8 mouse cellular contexts compared by ENCODE assay signal in the genomic region with DNA sequence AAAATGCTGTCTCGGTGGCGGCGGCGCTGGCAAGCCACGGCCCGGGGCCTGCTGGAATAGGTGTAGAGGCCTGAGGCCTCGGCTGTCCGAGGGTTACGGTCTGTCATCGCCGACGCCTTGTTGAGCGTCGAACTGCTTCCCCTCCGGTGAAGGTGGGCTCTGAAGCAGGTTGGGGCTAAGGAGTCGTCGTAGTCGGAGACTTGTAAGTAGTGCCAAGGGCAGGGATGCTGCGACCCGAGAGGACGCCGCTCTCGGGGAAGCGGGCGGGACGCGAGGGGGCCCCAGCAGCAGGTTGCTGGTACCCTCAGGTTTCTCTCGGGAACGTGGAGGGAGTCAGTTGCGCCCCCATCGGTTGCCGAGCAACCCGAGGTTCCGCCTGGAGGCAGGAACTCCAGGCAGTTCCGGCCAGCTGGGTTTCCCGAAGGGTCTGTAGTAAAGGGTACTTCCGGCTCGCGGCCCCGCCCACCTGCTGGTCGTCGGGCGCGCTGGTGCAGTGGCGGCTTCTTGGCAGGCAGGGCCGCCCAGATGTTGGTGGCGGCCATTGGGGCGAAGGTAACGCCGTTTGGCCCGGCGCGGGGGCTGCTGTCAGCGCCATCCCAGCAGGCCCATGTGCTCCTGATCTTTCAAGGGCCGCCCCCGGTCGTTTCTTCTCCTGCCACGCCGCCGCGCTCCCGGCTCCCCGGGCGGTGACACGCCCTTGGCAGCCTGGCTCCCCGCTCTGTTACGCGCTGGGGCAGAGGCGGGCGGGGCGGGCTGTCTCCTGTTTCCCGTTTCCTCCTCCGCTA. TPM values are rescaled to one million over a fixed set of nuclear protein-coding genes. Genes with fewer than 3 reads are reported as not detected.
DNase-seq lines count a peak whose midpoint lies in the region; ATAC-seq and TF ChIP-seq lines count a peak whose summit lies in the region.
"Not testable (repeated sequence)": the region's sequence is repeated elsewhere in the genome, so short reads cannot be mapped to it uniquely, and the experiment has no call there.

TSS of gene Rsph3b (minus strand) at position 699 of the 785 bp plus-strand sequence.

- not testable (repeated sequence) for H3K27me3 ChIP-seq in cerebellum, adult 2 months (ENCODE audit: control insufficient read depth, insufficient read depth, low read length); forebrain, postnatal 0 days (ENCODE audit: insufficient read depth, low read length); neural tube, embryonic 15.5 days (replicated peaks)

- peak within 1 kb of the TSS; percentile 67 for H3K4me3 ChIP-seq in cerebellum, adult 2 months (replicated peaks; ENCODE audit: insufficient read depth, low read depth, low read length)
- peak within 1 kb of the TSS; percentile 49 for H3K4me3 ChIP-seq in forebrain, postnatal 0 days (ENCODE audit: low read depth, low read length)
- H3K4me3 ChIP-seq in layer of hippocampus, adult 2 months, result peak within 1 kb of the TSS; percentile 83
- H3K4me3 ChIP-seq in lung, adult 2 months (replicated peaks; ENCODE audit: extremely low read depth, low read depth, low read length), result peak within 1 kb of the TSS; percentile 58
- H3K4me3 ChIP-seq in neural tube, embryonic 15.5 days (replicated peaks), result peak within 1 kb of the TSS; percentile 58

- not testable (repeated sequence) for H3K27ac ChIP-seq in cerebellum, adult 2 months (ENCODE audit: insufficient read depth, low read length)
- H3K27ac ChIP-seq in forebrain, postnatal 0 days (ENCODE audit: low read depth, low read length), result peak within 1 kb of the TSS; percentile 57; the same call in 1 of the 2 replicates
- peak within 1 kb of the TSS; percentile 93 for H3K27ac ChIP-seq in layer of hippocampus, adult 2 months
- peak within 1 kb of the TSS; percentile 88 for H3K27ac ChIP-seq in neural tube, embryonic 15.5 days (replicated peaks)

- H3K9me3 ChIP-seq in forebrain, postnatal 0 days (ENCODE audit: low read length); neural tube, embryonic 15.5 days (replicated peaks): not testable (repeated sequence)

- under 1% methylated on average over 71 of the region's 73 CpGs for WGBS in cerebellum, adult 2 months
- 2% methylated on average over 66 of the region's 73 CpGs for WGBS in forebrain, postnatal 0 days
- under 1% methylated on average over 69 of the region's 73 CpGs for WGBS in lung, adult 2 months
- under 1% methylated on average over 65 of the region's 73 CpGs for WGBS in neural tube, embryonic 15.5 days

- peak; percentile 55 for DNase-seq in ES-CJ7 (ENCODE audit: low read depth, low spot score)
- DNase-seq in cerebellum, adult 2 months, result peak; percentile 70 to 74
- peak; percentile 85 for DNase-seq in forebrain, postnatal 0 days
- peak; percentile 78 to 88 for DNase-seq in heart, postnatal 36 days
- DNase-seq in layer of hippocampus, adult 2 months (ENCODE audit: low spot score in 2 of 2), result peak; percentile 66 to 78
- peak; percentile 86 for DNase-seq in lung, adult 2 months
- peak; percentile 92 for DNase-seq in testis, postnatal 14 days (ENCODE audit: low spot score)

- not testable (repeated sequence) for H3K4me1 ChIP-seq in cerebellum, adult 2 months (ENCODE audit: control insufficient read depth, insufficient read depth, low read length); forebrain, postnatal 0 days (ENCODE audit: insufficient read depth); lung, adult 2 months (ENCODE audit: control insufficient read depth, insufficient read depth, low read length); neural tube, embryonic 15.5 days

- peak within 1 kb of the TSS; percentile 58 for H3K9ac ChIP-seq in forebrain, postnatal 0 days
- peak within 1 kb of the TSS; percentile 57 for H3K9ac ChIP-seq in neural tube, embryonic 15.5 days (replicated peaks)

- not testable (repeated sequence) for H3K36me3 ChIP-seq in forebrain, postnatal 0 days (ENCODE audit: insufficient read depth); neural tube, embryonic 15.5 days

- intact Hi-C loops in heart, postnatal 36 days (cut with DNase I), result not testable (repeated sequence)

- peak within 1 kb of the TSS; percentile 61 for H3K4me2 ChIP-seq in forebrain, postnatal 0 days (ENCODE audit: low read depth)
- H3K4me2 ChIP-seq in neural tube, embryonic 15.5 days, result peak within 1 kb of the TSS; percentile 67

- ATAC-seq in forebrain, postnatal 0 days, result peak; percentile 96
- peak; percentile 97 for ATAC-seq in neural tube, embryonic 15.5 days (ENCODE audit: low FRiP score)

- not testable (repeated sequence) for TF ChIP-seq CTCF in cerebellum, adult 2 months (IDR thresholded peaks at IDR 0.05; ENCODE audit: borderline replicate concordance, insufficient read depth, low read depth, low read length); lung, adult 2 months (IDR thresholded peaks at IDR 0.05; ENCODE audit: insufficient read depth, low read length)
- TF ChIP-seq CTCF in forebrain, postnatal 0 days (IDR thresholded peaks at IDR 0.05; ENCODE audit: low read depth), result peak; percentile 39
- TF ChIP-seq CTCF in layer of hippocampus, adult 2 months (conservative IDR thresholded peaks at IDR 0.05), result peak; percentile 40

- TF ChIP-seq POLR2A in cerebellum, adult 2 months (IDR thresholded peaks at IDR 0.05; ENCODE audit: borderline replicate concordance, insufficient read depth, low read length), result not testable (repeated sequence)
- TF ChIP-seq POLR2A in lung, adult 2 months (IDR thresholded peaks at IDR 0.05; ENCODE audit: borderline replicate concordance, extremely low read depth, low read depth, low read length), result peak; percentile 27; the same call in 1 of the 2 replicates

RNA-seq across cellular contexts. Expression of gene Rsph3b, which starts in this region (rescaled TPM):
- 15.7 and 16.7 TPM in 2 replicates for polyA plus RNA-seq in cerebellum, adult 2 months (2012; rRNA removed)
- total RNA-seq in forebrain, postnatal 0 days (2014; rRNA removed), result 34.3 and 41.5 TPM in 2 replicates
- polyA plus RNA-seq in forebrain, postnatal 0 days (2015; fragmentation: Nextera tagmentation; extraction: Ambion mirVana), result 50.0 and 60.2 TPM in 2 replicates
- total RNA-seq in heart, postnatal 36 days (2021), result 10 to 100 TPM; 58.5 to 59.3 TPM
- total RNA-seq in layer of hippocampus, adult 2 months (2021), result 10 to 100 TPM; 28.8 to 30.5 TPM
- polyA plus RNA-seq in lung, adult 2 months (2012; rRNA removed), result 25.7 and 29.1 TPM in 2 replicates
- 56.4 and 57.7 TPM in 2 replicates for polyA plus RNA-seq in neural tube, embryonic 15.5 days (2015; fragmentation: Nextera tagmentation; extraction: Ambion mirVana)
